In genomic region chr11:116050196-116050595, GRCm38 (mm10) we compare ENCODE assay signal across 24 mouse cellular contexts. TPM values are rescaled to one million over a fixed set of nuclear protein-coding genes. Genes with fewer than 3 reads are reported as not detected.
DNase-seq lines count a peak whose midpoint lies in the region; ATAC-seq lines count a peak whose summit lies in the region.
"Had no signal": no experiment of that assay in that cellular context is flagged by ENCODE, and none has a peak within 500 bp of the region (broad histone marks: within the 10 kb centered on the region; RNA-seq: fewer than 3 reads in every experiment).

No protein-coding gene starts in this region.

- H3K4me2 ChIP-seq in embryonic facial prominence, embryonic 13.5 days: no peak overlapping the region
- no peak overlapping the region for H3K4me2 ChIP-seq in heart, embryonic 12.5 days
- H3K4me2 ChIP-seq: embryonic facial prominence, embryonic 12.5 days; forebrain, embryonic 12.5 days; forebrain, embryonic 15.5 days; heart, embryonic 13.5 days; hindbrain, embryonic 14.5 days had no signal

- 0 out of 2 replicates have a peak overlapping the region, but pooled peaks have one; percentile 21 for H3K9ac ChIP-seq in embryonic facial prominence, embryonic 13.5 days
- no peak overlapping the region for H3K9ac ChIP-seq in heart, embryonic 12.5 days
- H3K9ac ChIP-seq: embryonic facial prominence, embryonic 12.5 days; forebrain, embryonic 12.5 days; forebrain, embryonic 15.5 days; heart, embryonic 13.5 days; hindbrain, embryonic 14.5 days had no signal

- H3K4me3 ChIP-seq in embryonic facial prominence, embryonic 13.5 days: no peak overlapping the region
- H3K4me3 ChIP-seq in embryonic facial prominence, embryonic 10.5 days: no peak overlapping the region
- H3K4me3 ChIP-seq in heart, embryonic 12.5 days: no peak overlapping the region
- H3K4me3 ChIP-seq: embryonic facial prominence, embryonic 12.5 days; erythroblast, embryonic 14.5 days; forebrain, embryonic 12.5 days; forebrain, embryonic 15.5 days; heart, embryonic 13.5 days had no signal

- H3K36me3 ChIP-seq in embryonic facial prominence, embryonic 13.5 days: peaks cover 97% of the 10 kb centered on the region
- H3K36me3 ChIP-seq in embryonic facial prominence, embryonic 10.5 days (replicated peaks): peaks cover 100% of the 10 kb centered on the region
- H3K36me3 ChIP-seq in heart, embryonic 12.5 days: peaks cover 98% of the 10 kb centered on the region

- no peaks in the 10 kb centered on the region for H3K4me1 ChIP-seq in embryonic facial prominence, embryonic 13.5 days
- H3K4me1 ChIP-seq in embryonic facial prominence, embryonic 10.5 days: no peaks in the 10 kb centered on the region
- H3K4me1 ChIP-seq in heart, embryonic 12.5 days (replicated peaks): no peaks in the 10 kb centered on the region
- H3K4me1 ChIP-seq: embryonic facial prominence, embryonic 12.5 days; forebrain, embryonic 12.5 days; forebrain, embryonic 15.5 days; heart, embryonic 13.5 days had no signal

- no peak overlapping the region for H3K27ac ChIP-seq in embryonic facial prominence, embryonic 13.5 days
- H3K27ac ChIP-seq in embryonic facial prominence, embryonic 10.5 days (replicated peaks): no peak overlapping the region
- no peak overlapping the region for H3K27ac ChIP-seq in heart, embryonic 12.5 days (ENCODE audit: poor library complexity, severe bottlenecking)
- H3K27ac ChIP-seq: embryonic facial prominence, embryonic 12.5 days; forebrain, embryonic 12.5 days; forebrain, embryonic 15.5 days; heart, embryonic 13.5 days; hindbrain, embryonic 14.5 days had no signal

- no peak for ATAC-seq in embryonic facial prominence, embryonic 13.5 days (ENCODE audit: insufficient number of reproducible peaks, insufficient read depth, low FRiP score, low TSS enrichment, low read depth)
- ATAC-seq in heart, embryonic 12.5 days (ENCODE audit: insufficient number of reproducible peaks, low FRiP score): no peak
- ATAC-seq: activated CD4-positive, CD25-positive, alpha-beta regulatory T cell, adult 4 months; forebrain, embryonic 15.5 days had no signal

- no peaks in the 10 kb centered on the region for H3K27me3 ChIP-seq in embryonic facial prominence, embryonic 13.5 days
- no peaks in the 10 kb centered on the region for H3K27me3 ChIP-seq in embryonic facial prominence, embryonic 10.5 days (replicated peaks; ENCODE audit: low read depth, poor library complexity, severe bottlenecking)
- no peaks in the 10 kb centered on the region for H3K27me3 ChIP-seq in heart, embryonic 12.5 days (replicated peaks)
- H3K27me3 ChIP-seq: embryonic facial prominence, embryonic 12.5 days; forebrain, embryonic 12.5 days; forebrain, embryonic 15.5 days; heart, embryonic 13.5 days had no signal

- no peak for DNase-seq in embryonic facial prominence, embryonic 10.5 days (ENCODE audit: low spot score)
- peak; percentile 44 for DNase-seq in testis, postnatal 10 days (ENCODE audit: low spot score)
- no peak for DNase-seq in testis, postnatal 14 days (ENCODE audit: low spot score)
- DNase-seq in lung, postnatal 36 days: peak; percentile 62
- no peak for DNase-seq in cerebellum, adult 11 months
- no peak for DNase-seq in layer of hippocampus, postnatal 10 days (ENCODE audit: low spot score in 2 of 2)
- DNase-seq: adrenal gland, adult 8-10 months; adrenal gland, postnatal 25 days; cerebellum, adult 18-20 months; cerebellum, adult 9-10 months; cerebellum, postnatal 14 days; gastrocnemius, postnatal 25 days; heart, adult 18-20 months; heart, postnatal 14 days; heart, postnatal 4 days had no signal

- H3K9me3 ChIP-seq in embryonic facial prominence, embryonic 13.5 days: no peaks in the 10 kb centered on the region
- H3K9me3 ChIP-seq in embryonic facial prominence, embryonic 10.5 days: peaks cover 4% of the 10 kb centered on the region; the same call in 1 of the 2 replicates
- H3K9me3 ChIP-seq in heart, embryonic 12.5 days (replicated peaks): 0 out of 2 replicates have a peak, but pooled peaks cover 4% of the 10 kb centered on the region
- H3K9me3 ChIP-seq: embryonic facial prominence, embryonic 12.5 days; forebrain, embryonic 12.5 days; forebrain, embryonic 15.5 days; heart, embryonic 13.5 days had no signal

- 86% methylated on average over 4 of the region's 4 CpGs for WGBS in embryonic facial prominence, embryonic 13.5 days
- WGBS in embryonic facial prominence, embryonic 10.5 days: 87% methylated on average over 4 of the region's 4 CpGs
- 89% methylated on average over 4 of the region's 4 CpGs for WGBS in heart, embryonic 12.5 days

RNA-seq across cellular contexts. Expression of gene Unk, which starts 20.1 kb away (rescaled TPM):
- 40.7 and 44.9 TPM in 2 replicates for polyA plus RNA-seq in embryonic facial prominence, embryonic 13.5 days (2015; fragmentation: Nextera tagmentation; extraction: Ambion mirVana)
- polyA plus RNA-seq in embryonic facial prominence, embryonic 10.5 days (2016; fragmentation: Nextera tagmentation; extraction: Ambion mirVana): 49.4 and 50.9 TPM in 2 replicates
- 31.8 and 32.3 TPM in 2 replicates for polyA plus RNA-seq in heart, embryonic 12.5 days (2016; fragmentation: Nextera tagmentation; extraction: Ambion mirVana)
- total RNA-seq in layer of hippocampus, postnatal 10 days (2021): 10 to 100 TPM; 23.9 to 28.1 TPM

RNA-seq across cellular contexts. Expression of gene H3f3b, which starts 22.4 kb away (rescaled TPM):
- polyA plus RNA-seq in embryonic facial prominence, embryonic 13.5 days (2015; fragmentation: Nextera tagmentation; extraction: Ambion mirVana): 2,264 and 2,363 TPM in 2 replicates
- polyA plus RNA-seq in embryonic facial prominence, embryonic 10.5 days (2016; fragmentation: Nextera tagmentation; extraction: Ambion mirVana): 1,824 and 1,981 TPM in 2 replicates
- 742 and 759 TPM in 2 replicates for polyA plus RNA-seq in heart, embryonic 12.5 days (2016; fragmentation: Nextera tagmentation; extraction: Ambion mirVana)
- total RNA-seq in layer of hippocampus, postnatal 10 days (2021): 100 to 1,000 TPM; 400 to 469 TPM

RNA-seq across cellular contexts. Expression of gene Unc13d, which starts 27.6 kb away (rescaled TPM):
- 2.7 and 2.9 TPM in 2 replicates for polyA plus RNA-seq in embryonic facial prominence, embryonic 13.5 days (2015; fragmentation: Nextera tagmentation; extraction: Ambion mirVana)
- 2.9 TPM in 2 replicates for polyA plus RNA-seq in embryonic facial prominence, embryonic 10.5 days (2016; fragmentation: Nextera tagmentation; extraction: Ambion mirVana)
- polyA plus RNA-seq in heart, embryonic 12.5 days (2016; fragmentation: Nextera tagmentation; extraction: Ambion mirVana): 2.2 and 2.5 TPM in 2 replicates
- total RNA-seq in layer of hippocampus, postnatal 10 days (2021): 1 to 10 TPM; 1.3 TPM

RNA-seq across cellular contexts. Expression of gene Wbp2, which starts 36.6 kb away (rescaled TPM):
- 48.8 and 52.0 TPM in 2 replicates for polyA plus RNA-seq in embryonic facial prominence, embryonic 13.5 days (2015; fragmentation: Nextera tagmentation; extraction: Ambion mirVana)
- 74.2 and 76.8 TPM in 2 replicates for polyA plus RNA-seq in embryonic facial prominence, embryonic 10.5 days (2016; fragmentation: Nextera tagmentation; extraction: Ambion mirVana)
- 137 and 141 TPM in 2 replicates for polyA plus RNA-seq in heart, embryonic 12.5 days (2016; fragmentation: Nextera tagmentation; extraction: Ambion mirVana)
- 100 to 1,000 TPM; 199 to 238 TPM for total RNA-seq in layer of hippocampus, postnatal 10 days (2021)

RNA-seq across cellular contexts. Expression of gene Galk1, which starts 37.7 kb away (rescaled TPM):
- 169 and 189 TPM in 2 replicates for polyA plus RNA-seq in embryonic facial prominence, embryonic 13.5 days (2015; fragmentation: Nextera tagmentation; extraction: Ambion mirVana)
- polyA plus RNA-seq in embryonic facial prominence, embryonic 10.5 days (2016; fragmentation: Nextera tagmentation; extraction: Ambion mirVana): 212 and 216 TPM in 2 replicates
- polyA plus RNA-seq in heart, embryonic 12.5 days (2016; fragmentation: Nextera tagmentation; extraction: Ambion mirVana): 151 and 152 TPM in 2 replicates
- 10 to 100 TPM; 20.5 to 24.7 TPM for total RNA-seq in layer of hippocampus, postnatal 10 days (2021)

Comparison
In these comparisons a context has a peak if more than half of its experiments do, and no peak if none do; other contexts are left out.
1. DNase-seq: peak in testis, postnatal 10 days (single experiment) and lung, postnatal 36 days (single experiment); none in embryonic facial prominence, embryonic 10.5 days (single experiment), testis, postnatal 14 days (single experiment), cerebellum, adult 11 months (single experiment) and layer of hippocampus, postnatal 10 days (0 of 2).